Mouse (Mus musculus) neural tube, embryonic 15.5 days (tissue): ENCODE measurements around the gene Hdgfl3. TPM values are rescaled to one million over a fixed set of nuclear protein-coding genes. Genes with fewer than 3 reads are reported as not detected.
A peak's percentile ranks its signal among the peaks of the same experiment; 100 is the strongest.

ENCODE experiments used
- ATAC-seq: fragments of 200-750 bp; cut with Nextera tagmentation; 2 replicates; pipeline ENCODE4 v1.8.0; 2017; ENCODE audit warnings: mild to moderate bottlenecking, moderate TSS enrichment, moderate library complexity; ENCODE audit not compliant: low FRiP score
- H3K27ac ChIP-seq: fragments of 300-500 bp; sonication (generic); replicated peaks from 2 replicates; pipeline ENCODE4 v1.5.1; 2015; ENCODE audit warnings: mild to moderate bottlenecking, inconsistent platforms
- H3K27me3 ChIP-seq: fragments of 300-500 bp; sonication (generic); replicated peaks from 2 replicates; pipeline ENCODE4 v1.6.1; 2015; ENCODE audit warnings: inconsistent platforms
- H3K36me3 ChIP-seq: fragments of 300-500 bp; sonication (generic); 2 replicates; pipeline ENCODE4 v1.6.1; 2015; ENCODE audit warnings: inconsistent platforms
- H3K4me1 ChIP-seq: fragments of 300-500 bp; sonication (generic); 2 replicates; pipeline ENCODE4 v1.6.1; 2015; ENCODE audit warnings: inconsistent platforms
- H3K4me2 ChIP-seq: fragments of 300-500 bp; sonication (generic); 2 replicates; pipeline ENCODE4 v1.6.1; 2015; ENCODE audit warnings: inconsistent platforms, mild to moderate bottlenecking, moderate library complexity
- H3K4me3 ChIP-seq: fragments of 300-500 bp; sonication (generic); replicated peaks from 2 replicates; pipeline ENCODE4 v1.5.1; 2015; ENCODE audit warnings: mild to moderate bottlenecking, inconsistent platforms
- H3K9ac ChIP-seq: fragments of 300-500 bp; sonication (generic); replicated peaks from 2 replicates; pipeline ENCODE4 v1.6.1; 2015; ENCODE audit warnings: mild to moderate bottlenecking, inconsistent platforms
- H3K9me3 ChIP-seq: fragments of 300-500 bp; sonication (generic); replicated peaks from 2 replicates; pipeline ENCODE4 v1.6.1; 2016; ENCODE audit warnings: inconsistent platforms
- WGBS: fragments of 180-500 bp; shearing (Covaris S2); methylation state at CpG from one replicate; pipeline ENCODE4 v1.1.7; 2015; ENCODE audit warnings: mixed read lengths; 5-methylcytosine and 5-hydroxymethylcytosine counted together
- polyA plus RNA-seq: library from polyadenylated mRNA; unstranded; fragments of >200 nt; fragmentation: Nextera tagmentation; extraction: Ambion mirVana; gene quantifications from 2 replicates; pipeline ENCODE4 v1.2.1, GENCODE M21; 2015

Hdgfl3 gene
- polyA plus RNA-seq, 1 experiment from 2014 or later, result 57.4 TPM

DNA sequence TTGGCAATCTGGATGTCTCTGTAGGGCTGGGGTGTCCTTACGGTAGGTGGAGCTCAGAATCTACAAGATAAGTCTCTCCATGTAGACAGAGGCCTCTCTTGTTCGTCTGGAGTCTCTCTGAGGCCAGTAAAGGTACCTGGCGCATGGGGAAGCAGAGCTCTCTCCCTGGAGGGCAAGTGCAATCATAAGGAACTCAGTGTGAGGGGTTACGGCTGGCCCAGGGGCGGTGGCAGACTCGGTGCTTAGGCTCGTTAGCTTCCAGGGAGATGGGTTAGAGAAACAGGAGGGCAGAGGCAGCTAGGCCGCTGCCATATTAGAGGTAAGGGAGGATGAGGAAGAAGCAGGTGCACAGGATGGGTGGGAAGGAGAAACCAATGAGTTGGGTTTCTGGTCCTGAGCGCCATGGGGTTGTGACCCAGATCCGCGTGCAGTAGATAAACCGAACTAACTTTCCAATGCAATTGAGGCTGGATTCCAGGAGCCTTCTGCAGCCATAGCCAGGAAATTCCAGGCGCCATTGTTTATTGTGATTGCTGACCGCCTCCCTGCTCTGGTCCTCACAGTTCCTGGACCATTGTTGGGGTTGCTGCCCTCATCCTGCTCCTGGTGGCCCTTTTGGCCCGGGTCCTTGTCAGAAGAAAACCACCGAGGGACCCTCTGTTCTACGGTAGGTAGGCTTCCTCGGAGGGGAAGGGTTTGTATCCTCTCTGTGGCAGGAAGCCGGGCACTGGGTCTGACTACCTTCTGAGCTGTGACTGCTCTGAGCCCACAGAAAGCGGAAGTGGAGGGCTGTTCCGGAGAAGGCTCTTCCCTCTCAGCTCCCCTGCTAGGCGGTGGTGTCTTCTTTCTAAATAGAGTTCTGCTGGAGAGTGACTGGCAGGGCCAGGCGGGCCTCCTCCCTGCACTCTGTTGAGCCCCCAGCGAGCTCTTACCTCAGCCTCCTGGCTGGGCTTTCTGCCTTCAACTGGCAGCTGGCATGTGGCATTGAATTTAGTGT is 71.4 kb downstream of the Hdgfl3 start:
- Histone ChIP-seq H3K27ac (no peak overlapping the region), H3K36me3 (no peaks in the 10 kb centered on the region), H3K9ac (no peak overlapping the region), H3K4me2 (no peak overlapping the region), H3K4me1 (peaks cover 29% of the 10 kb centered on the region), H3K4me3 (no peak overlapping the region), H3K27me3 (peaks cover 7% of the 10 kb centered on the region), H3K9me3 (no peaks in the 10 kb centered on the region)
- 74% methylated on average over 24 of the region's 24 CpGs for WGBS
- ATAC-seq, result no peak

DNA sequence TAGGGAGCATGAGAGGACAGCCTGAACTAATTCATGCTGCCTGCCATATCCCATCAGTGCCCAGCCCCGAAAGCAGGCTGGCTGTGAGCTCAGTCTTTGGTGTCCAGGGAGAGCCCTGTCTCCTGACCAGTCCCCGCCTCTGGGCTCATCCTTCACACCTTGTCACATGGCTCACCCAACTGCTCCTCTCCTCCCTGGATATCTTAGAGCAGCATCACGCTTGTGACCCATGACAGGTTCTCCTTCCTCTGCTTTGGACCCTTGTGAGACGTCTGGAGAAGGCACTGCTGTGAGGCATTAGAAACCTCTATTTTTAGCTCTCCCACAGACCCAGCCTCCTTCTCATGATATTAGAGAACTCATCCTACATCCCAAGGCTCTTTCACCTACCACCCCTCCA is 72.4 kb downstream of the Hdgfl3 start:
- Histone ChIP-seq H3K4me3 (no peak overlapping the region), H3K27ac (no peak overlapping the region), H3K4me1 (peaks cover 30% of the 10 kb centered on the region), H3K36me3 (no peaks in the 10 kb centered on the region), H3K27me3 (peaks cover 13% of the 10 kb centered on the region), H3K4me2 (no peak overlapping the region), H3K9me3 (no peaks in the 10 kb centered on the region), H3K9ac (no peak overlapping the region)
- 86% methylated on average over 4 of the region's 4 CpGs for WGBS
- no peak for ATAC-seq

DNA sequence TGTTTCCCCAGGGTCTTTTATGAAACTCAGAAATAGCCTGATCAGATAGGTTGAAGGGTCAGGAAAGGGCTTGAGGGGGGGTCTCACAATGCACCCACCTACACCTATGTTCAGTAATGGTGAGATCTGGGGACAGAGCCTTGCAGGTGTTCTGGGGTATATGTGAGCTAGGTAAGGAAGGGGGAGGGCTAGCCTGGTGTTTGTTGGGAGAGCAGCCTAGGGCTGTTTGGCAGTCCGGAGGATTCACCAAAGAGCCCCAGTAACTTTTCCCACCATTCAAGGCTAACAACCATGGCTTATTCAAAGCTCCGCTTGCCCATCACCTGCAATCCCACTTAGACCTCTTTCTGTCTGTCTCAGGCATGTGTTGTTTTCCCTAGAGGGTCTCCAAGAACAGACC is 72.8 kb downstream of the Hdgfl3 start:
- 80% methylated on average over 2 of the region's 2 CpGs for WGBS
- Histone ChIP-seq H3K4me1 (peaks cover 30% of the 10 kb centered on the region), H3K4me2 (no peak overlapping the region), H3K9ac (no peak overlapping the region), H3K4me3 (no peak overlapping the region), H3K27ac (no peak overlapping the region), H3K27me3 (peaks cover 13% of the 10 kb centered on the region), H3K36me3 (no peaks in the 10 kb centered on the region), H3K9me3 (no peaks in the 10 kb centered on the region)
- no peak for ATAC-seq

DNA sequence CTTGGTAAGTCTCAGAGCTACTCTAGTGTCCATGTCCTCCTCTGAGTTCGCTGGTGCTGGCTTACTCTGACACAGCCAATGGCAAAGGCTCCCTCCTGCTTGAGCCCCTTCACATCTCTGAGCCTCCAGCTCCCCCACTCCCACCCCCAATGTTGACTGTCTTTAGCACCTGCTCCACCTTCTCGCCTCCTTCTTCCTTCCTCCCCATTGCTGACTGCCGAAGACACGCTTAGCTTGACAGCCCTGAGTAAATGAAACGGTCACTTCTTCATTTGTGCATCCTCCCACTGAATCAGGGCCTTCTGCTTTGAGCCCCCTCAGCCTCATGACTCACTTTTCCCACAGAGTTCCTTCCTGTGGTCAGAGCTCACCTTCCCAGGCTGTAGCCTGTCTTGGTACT is 73.3 kb downstream of the Hdgfl3 start:
- Histone ChIP-seq H3K4me3 (peak overlapping the region; percentile 0; the same call in 1 of the 2 replicates), H3K27me3 (peaks cover 13% of the 10 kb centered on the region), H3K36me3 (no peaks in the 10 kb centered on the region), H3K9me3 (no peaks in the 10 kb centered on the region), H3K9ac (no peak overlapping the region), H3K4me1 (peaks cover 30% of the 10 kb centered on the region), H3K4me2 (peak overlapping the region; percentile 87), H3K27ac (no peak overlapping the region)
- ATAC-seq, result no peak
- 80% methylated on average over 5 of the region's 5 CpGs for WGBS

DNA sequence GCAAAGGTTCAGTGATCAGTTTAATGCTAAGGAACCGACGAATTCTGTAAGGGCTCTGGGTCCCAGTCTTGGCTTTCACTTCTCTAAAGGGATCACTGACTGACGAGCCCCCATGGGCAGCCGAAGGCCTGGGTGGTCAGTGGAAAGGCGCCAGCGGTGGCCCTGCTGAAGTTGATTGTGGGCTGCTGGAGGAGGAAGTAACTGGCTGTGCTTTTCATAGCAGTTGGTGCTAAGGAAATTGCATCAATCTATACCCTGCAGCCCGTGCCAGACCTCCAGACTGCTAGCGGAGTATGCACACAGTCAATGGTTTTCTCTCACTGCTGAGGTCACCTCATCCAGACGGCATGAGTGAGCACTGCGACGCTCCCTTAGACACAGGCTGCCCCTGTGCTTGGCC is 74.2 kb downstream of the Hdgfl3 start:
- no peak for ATAC-seq
- Histone ChIP-seq H3K4me2 (peak overlapping the region; percentile 87), H3K27me3 (peaks cover 13% of the 10 kb centered on the region), H3K9ac (peak overlapping the region; percentile 58), H3K9me3 (no peaks in the 10 kb centered on the region), H3K4me1 (peaks cover 30% of the 10 kb centered on the region), H3K27ac (no peak overlapping the region), H3K4me3 (peak overlapping the region; percentile 52), H3K36me3 (no peaks in the 10 kb centered on the region)
- 47% methylated on average over 11 of the region's 11 CpGs for WGBS

DNA sequence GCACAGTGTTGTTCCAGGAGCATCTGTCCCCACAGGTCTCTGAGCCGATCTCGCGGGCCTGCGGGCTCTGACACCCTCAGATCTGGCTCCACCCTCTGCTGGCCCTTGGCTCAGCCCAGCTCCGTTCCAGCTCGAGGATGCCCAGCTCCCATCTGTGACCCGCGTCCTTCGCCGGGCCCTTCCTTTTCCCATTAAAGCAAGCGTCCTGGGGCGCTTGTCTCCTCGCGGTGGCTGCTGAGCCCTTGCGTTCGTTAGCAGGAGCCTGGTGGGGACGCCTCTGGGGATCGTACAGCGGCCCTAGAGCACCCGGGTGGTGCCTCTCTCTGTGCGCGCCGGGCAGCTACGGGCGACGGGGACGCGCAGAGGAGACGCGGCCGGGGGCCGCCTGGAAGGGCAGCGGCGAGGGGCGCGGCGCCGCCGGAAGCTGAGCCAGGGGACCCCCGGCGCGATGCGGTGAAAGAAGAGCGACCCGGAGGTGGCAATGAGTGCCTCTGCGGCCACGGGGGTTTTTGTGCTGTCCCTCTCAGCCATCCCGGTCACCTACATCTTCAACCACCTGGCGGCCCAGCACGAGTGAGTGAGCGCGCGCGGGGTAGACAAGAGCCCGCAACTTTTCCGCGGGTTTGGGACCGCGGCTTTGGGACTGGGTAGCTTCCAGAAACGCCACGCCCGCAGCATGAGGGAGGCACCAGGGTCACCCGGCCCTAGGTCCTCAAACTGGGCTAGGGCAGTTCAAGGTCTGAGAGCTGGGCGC is 75.1 kb downstream of the Hdgfl3 start, which contains the start of gene Tm6sf1:
Gene Tm6sf1 (plus strand): TSS at position 34 of the 754 bp plus-strand sequence.
- Histone ChIP-seq H3K4me1 (peaks cover 30% of the 10 kb centered on the region), H3K4me3 (peak within 1 kb of the TSS; percentile 52), H3K9ac (peak within 1 kb of the TSS; percentile 58), H3K36me3 (no peaks in the 10 kb centered on the region), H3K9me3 (no peaks in the 10 kb centered on the region), H3K27me3 (peaks cover 13% of the 10 kb centered on the region), H3K4me2 (peak within 1 kb of the TSS; percentile 87), H3K27ac (peak within 1 kb of the TSS; percentile 48; the same call in 1 of the 2 replicates)
- WGBS, result under 1% methylated on average over 64 of the region's 64 CpGs
- peak; percentile 84 for ATAC-seq

DNA sequence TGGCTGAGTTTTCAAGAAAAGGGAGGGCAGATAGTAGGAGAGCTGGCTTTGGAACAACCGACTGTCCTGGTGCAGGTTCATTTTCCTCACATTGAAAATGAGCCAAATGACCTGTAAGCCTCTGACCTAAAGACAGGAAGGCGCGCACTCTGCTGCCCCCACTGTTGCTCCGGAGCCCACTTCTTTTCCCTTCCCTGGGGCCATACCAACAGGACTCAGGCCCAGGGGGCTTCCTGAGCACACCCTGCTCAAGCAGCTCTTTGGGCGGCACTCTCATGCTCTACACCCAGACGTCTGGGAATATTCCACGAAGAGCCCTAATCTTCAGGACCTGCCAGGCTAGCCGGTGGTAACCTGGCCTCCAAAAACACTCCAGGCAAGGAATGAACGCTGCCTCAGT is 76.0 kb downstream of the Hdgfl3 start:
- H3K9me3 ChIP-seq, result no peaks in the 10 kb centered on the region
- 6% methylated on average over 9 of the region's 9 CpGs for WGBS
- peak; percentile 19; the same call in 1 of the 2 replicates for ATAC-seq
- no peaks in the 10 kb centered on the region for H3K36me3 ChIP-seq
- H3K4me1 ChIP-seq, result peaks cover 30% of the 10 kb centered on the region
- peak overlapping the region; percentile 87 for H3K4me2 ChIP-seq
- peak overlapping the region; percentile 52 for H3K4me3 ChIP-seq
- no peak overlapping the region for H3K27ac ChIP-seq
- H3K9ac ChIP-seq, result peak overlapping the region; percentile 58; the same call in 1 of the 2 replicates
- peaks cover 13% of the 10 kb centered on the region for H3K27me3 ChIP-seq

DNA sequence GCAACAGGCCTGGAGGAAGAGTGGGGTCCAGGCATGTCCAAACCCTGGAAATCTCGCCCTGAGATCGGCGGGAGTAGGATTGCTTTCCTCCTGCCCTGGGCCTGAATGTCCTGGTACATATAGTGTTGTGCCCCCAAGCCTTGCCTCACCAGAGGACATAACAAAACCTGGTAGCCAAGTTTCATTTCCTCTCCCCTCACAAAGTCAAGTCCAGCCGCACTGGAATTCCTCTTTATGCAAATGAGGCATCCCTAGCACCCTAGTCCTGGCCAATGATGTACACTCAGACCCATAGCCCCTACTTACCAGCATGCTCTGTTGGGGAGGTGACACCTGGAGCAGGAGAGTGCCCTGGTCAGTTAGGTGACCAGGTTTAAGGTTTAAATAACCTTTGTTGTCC is 78.1 kb downstream of the Hdgfl3 start:
- H3K9ac ChIP-seq, result no peak overlapping the region
- no peak overlapping the region for H3K4me3 ChIP-seq
- WGBS, result 83% methylated on average over 4 of the region's 4 CpGs
- no peak overlapping the region for H3K27ac ChIP-seq
- ATAC-seq, result no peak
- no peaks in the 10 kb centered on the region for H3K36me3 ChIP-seq
- no peaks in the 10 kb centered on the region for H3K9me3 ChIP-seq
- peaks cover 30% of the 10 kb centered on the region for H3K4me1 ChIP-seq
- H3K4me2 ChIP-seq, result no peak overlapping the region
- peaks cover 13% of the 10 kb centered on the region for H3K27me3 ChIP-seq

DNA sequence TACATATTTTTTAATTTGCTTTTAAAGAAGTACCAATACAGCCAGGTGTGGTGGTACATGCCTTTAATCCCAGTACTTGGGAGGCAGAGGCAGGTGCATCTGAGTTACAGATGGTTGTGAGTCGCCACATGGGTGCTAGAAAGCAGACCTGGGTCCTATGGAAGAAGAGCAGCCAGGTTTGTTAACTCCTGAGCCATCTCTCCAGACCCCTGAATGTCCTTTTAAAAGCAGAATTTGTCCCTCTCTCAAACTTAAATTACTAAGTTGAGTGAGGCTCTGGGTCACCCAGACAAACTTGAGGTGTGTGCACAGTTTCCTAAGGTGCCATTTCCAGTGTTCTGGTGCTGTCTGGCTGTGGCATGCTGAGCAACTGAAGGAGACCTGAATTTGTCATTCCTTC is 78.6 kb downstream of the Hdgfl3 start, which contains the start of gene Gm10160:
Gene Gm10160 (minus strand): TSS at position 101 of the 400 bp plus-strand sequence.
- peaks cover 13% of the 10 kb centered on the region for H3K27me3 ChIP-seq
- no peak for ATAC-seq
- no peak within 1 kb of the TSS for H3K4me3 ChIP-seq
- peaks cover 25% of the 10 kb centered on the region for H3K4me1 ChIP-seq
- H3K27ac ChIP-seq, result no peak within 1 kb of the TSS
- whole genome bisulfite sequencing, result 88% methylated on average over 1 of the region's 1 CpGs
- no peaks in the 10 kb centered on the region for H3K9me3 ChIP-seq
- no peak within 1 kb of the TSS for H3K4me2 ChIP-seq
- H3K36me3 ChIP-seq, result no peaks in the 10 kb centered on the region
- no peak within 1 kb of the TSS for H3K9ac ChIP-seq

DNA sequence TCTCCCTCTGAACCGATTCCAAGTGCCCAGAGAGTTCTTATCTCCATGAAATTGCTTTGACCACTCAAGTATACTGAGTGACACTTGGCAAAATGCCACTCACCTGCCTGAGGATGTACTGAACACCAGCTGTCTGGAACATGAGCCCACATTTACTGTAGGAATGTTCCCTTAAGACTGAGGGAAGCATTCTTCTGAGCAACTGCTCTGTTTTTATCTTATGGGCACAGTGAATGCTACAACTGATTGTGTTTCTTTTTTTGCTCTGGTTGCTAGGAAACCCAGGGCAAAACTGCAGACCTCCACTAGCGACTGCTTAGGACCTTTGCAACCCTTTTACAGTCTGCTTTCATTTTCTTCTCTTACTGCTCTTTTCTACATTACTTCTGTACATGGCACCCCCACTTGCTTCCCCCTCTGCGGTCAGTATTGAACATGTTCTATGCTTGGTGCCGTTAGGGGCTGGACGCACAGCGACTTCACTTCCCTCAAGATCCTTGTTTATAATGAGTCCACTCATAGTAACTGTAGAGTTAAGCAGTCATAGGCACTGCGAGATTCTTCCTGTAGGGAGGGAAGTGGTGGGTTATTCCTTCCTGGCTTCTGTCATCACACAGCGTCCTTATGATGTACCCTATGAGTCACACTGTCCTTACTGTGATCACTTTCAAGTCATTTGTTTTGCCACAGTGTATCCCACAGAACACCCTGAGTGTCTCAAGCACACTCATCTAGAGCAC is 79.5 kb downstream of the Hdgfl3 start:
- Histone ChIP-seq H3K4me2 (no peak overlapping the region), H3K9me3 (no peaks in the 10 kb centered on the region), H3K9ac (no peak overlapping the region), H3K4me1 (peaks cover 16% of the 10 kb centered on the region), H3K4me3 (no peak overlapping the region), H3K36me3 (no peaks in the 10 kb centered on the region), H3K27ac (no peak overlapping the region), H3K27me3 (peaks cover 13% of the 10 kb centered on the region; the same call in 1 of the 2 replicates)
- no peak for ATAC-seq
- 59% methylated on average over 8 of the region's 8 CpGs for WGBS

DNA sequence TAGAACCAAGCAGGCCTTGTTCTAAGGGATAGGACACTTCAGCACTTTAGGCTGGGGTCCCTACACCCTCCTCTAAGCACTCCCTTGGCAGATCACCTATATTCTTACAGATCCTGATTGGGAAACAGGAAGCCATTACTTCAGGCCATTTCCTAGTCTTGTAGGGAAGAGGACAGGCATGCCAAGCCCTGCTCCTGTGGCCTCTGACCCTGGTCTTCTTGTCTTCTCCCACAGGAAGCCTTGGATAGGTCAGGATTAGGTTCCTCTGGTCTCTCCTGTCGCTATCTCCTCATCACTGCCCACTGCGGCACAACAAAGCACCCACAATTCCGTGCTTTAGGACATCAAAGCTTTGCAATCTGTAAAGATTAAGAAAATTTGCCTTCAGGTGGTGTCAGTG is 82.6 kb downstream of the Hdgfl3 start:
- Histone ChIP-seq H3K4me2 (no peak overlapping the region), H3K27ac (no peak overlapping the region), H3K27me3 (no peaks in the 10 kb centered on the region), H3K4me3 (no peak overlapping the region), H3K9me3 (no peaks in the 10 kb centered on the region), H3K9ac (no peak overlapping the region), H3K4me1 (no peaks in the 10 kb centered on the region), H3K36me3 (no peaks in the 10 kb centered on the region)
- WGBS, result 91% methylated on average over 3 of the region's 3 CpGs
- no peak for ATAC-seq
